In the genomic region with DNA sequence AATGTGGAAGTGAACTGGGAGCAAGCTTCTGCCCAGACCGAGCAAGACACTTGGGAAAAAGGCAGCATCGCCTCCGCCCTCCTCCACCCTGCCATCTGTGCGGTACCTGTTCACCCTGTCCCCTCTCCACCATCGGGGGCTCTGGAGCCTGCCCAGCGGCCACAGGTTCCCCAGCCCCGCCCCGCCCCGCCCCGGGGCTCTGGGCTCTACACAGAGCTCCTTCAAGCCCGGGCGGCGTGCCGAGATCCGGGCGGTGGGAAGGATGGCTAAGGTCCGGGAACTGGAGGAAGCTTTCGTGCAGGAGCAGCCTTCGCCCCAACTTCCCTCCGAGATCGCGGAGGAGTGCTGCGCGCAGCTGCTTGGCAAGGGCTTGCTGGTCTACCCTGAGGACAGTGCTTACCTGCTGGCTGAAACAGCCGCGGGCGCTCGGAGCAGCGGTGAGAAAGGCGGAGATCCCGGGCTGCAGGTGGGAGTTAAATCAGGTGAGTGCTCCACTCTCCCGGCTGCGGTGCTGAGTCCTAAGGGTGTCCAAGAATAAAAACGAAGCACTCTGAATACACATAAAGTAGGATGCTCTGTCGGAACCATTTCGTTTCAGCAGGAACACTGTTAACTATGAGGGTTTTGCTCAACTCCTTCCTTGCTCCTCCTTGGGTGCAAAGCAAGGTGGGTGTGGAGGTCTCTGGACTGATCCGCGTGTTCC, we compare ENCODE assay signal across 8 mouse cellular contexts. TPM values are rescaled to one million over a fixed set of nuclear protein-coding genes. Genes with fewer than 3 reads are reported as not detected.
DNase-seq lines count a peak whose midpoint lies in the region; ATAC-seq and TF ChIP-seq lines count a peak whose summit lies in the region.

A gene (plus strand): TSS at position 209 of the 703 bp plus-strand sequence.

- WGBS in heart, embryonic 15.5 days: 2% methylated on average over 38 of the region's 38 CpGs
- under 1% methylated on average over 38 of the region's 38 CpGs for WGBS in limb, embryonic 15.5 days
- WGBS in neural tube, embryonic 14.5 days: under 1% methylated on average over 38 of the region's 38 CpGs
- 6% methylated on average over 38 of the region's 38 CpGs for WGBS in thymus, adult 2 months

- peaks cover 26% of the 10 kb centered on the region for H3K27me3 ChIP-seq in heart, embryonic 15.5 days
- H3K27me3 ChIP-seq in limb, embryonic 15.5 days: peaks cover 24% of the 10 kb centered on the region
- peaks cover 15% of the 10 kb centered on the region for H3K27me3 ChIP-seq in neural tube, embryonic 14.5 days (ENCODE audit: control insufficient read depth, insufficient read depth, low read length)
- no peaks in the 10 kb centered on the region; the same call in 1 of the 2 replicates for H3K27me3 ChIP-seq in thymus, adult 2 months (ENCODE audit: control insufficient read depth, insufficient read depth, low read length)

- no peaks in the 10 kb centered on the region for H3K36me3 ChIP-seq in heart, embryonic 15.5 days
- no peaks in the 10 kb centered on the region for H3K36me3 ChIP-seq in limb, embryonic 15.5 days
- H3K36me3 ChIP-seq in neural tube, embryonic 14.5 days (ENCODE audit: control insufficient read depth, insufficient read depth, low read length): no peaks in the 10 kb centered on the region
- no peaks in the 10 kb centered on the region for H3K36me3 ChIP-seq in thymus, adult 2 months (ENCODE audit: control insufficient read depth, insufficient read depth, low read length)

- no peak for DNase-seq in heart, postnatal 25 days (ENCODE audit: low spot score)
- DNase-seq in brain, embryonic 14.5 days (ENCODE audit: low read depth): peak; percentile 65
- DNase-seq in gastrocnemius, adult 8-10 months (ENCODE audit: low spot score in 2 of 2): no peak
- DNase-seq in thymus, adult 2 months: no peak

- TF ChIP-seq CTCF in brain, embryonic 14.5 days (IDR thresholded peaks at IDR 0.05; ENCODE audit: borderline replicate concordance, extremely low read depth, insufficient read depth, insufficient read length): no peak
- TF ChIP-seq CTCF in thymus, adult 2 months (IDR thresholded peaks at IDR 0.05; ENCODE audit: borderline replicate concordance, control insufficient read depth, extremely low read depth, insufficient read depth, low read length, poor library complexity): no peak

- peak within 1 kb of the TSS; percentile 48 for H3K4me3 ChIP-seq in heart, embryonic 15.5 days
- H3K4me3 ChIP-seq in limb, embryonic 15.5 days: peak within 1 kb of the TSS; percentile 34
- H3K4me3 ChIP-seq in neural tube, embryonic 14.5 days (ENCODE audit: low read depth, low read length): peak within 1 kb of the TSS; percentile 42
- no peak within 1 kb of the TSS for H3K4me3 ChIP-seq in thymus, adult 2 months (ENCODE audit: control insufficient read depth, insufficient read depth, low read length)

- ATAC-seq in heart, embryonic 15.5 days (replicated peaks; ENCODE audit: insufficient number of reproducible peaks, insufficient read depth, low FRiP score, low read depth): 0 out of 2 replicates have a peak, but pooled peaks have one; percentile 35
- ATAC-seq in hematopoietic stem cell, adult 5-6 weeks (replicated peaks in 1 of 2; ENCODE audit: insufficient read depth in 1 of 2, low FRiP score in 2 of 2, low TSS enrichment in 1 of 2, low read depth in 1 of 2, poor library complexity in 2 of 2, severe bottlenecking in 2 of 2): peak; percentile 39 to 63
- ATAC-seq in limb, embryonic 15.5 days (ENCODE audit: insufficient number of reproducible peaks, low FRiP score, low TSS enrichment, low read depth): 0 out of 2 replicates have a peak, but pooled peaks have one; percentile 55
- peak; percentile 90 for ATAC-seq in neural tube, embryonic 14.5 days (ENCODE audit: low read depth)

- H3K4me1 ChIP-seq in heart, embryonic 15.5 days (replicated peaks): peaks cover 9% of the 10 kb centered on the region
- peaks cover 5% of the 10 kb centered on the region for H3K4me1 ChIP-seq in limb, embryonic 15.5 days
- H3K4me1 ChIP-seq in neural tube, embryonic 14.5 days (ENCODE audit: control insufficient read depth, insufficient read depth, low read length): no peaks in the 10 kb centered on the region
- H3K4me1 ChIP-seq in thymus, adult 2 months (replicated peaks; ENCODE audit: control insufficient read depth, insufficient read depth, low read length): no peaks in the 10 kb centered on the region

- intact Hi-C loops in heart, postnatal 25 days (cut with DNase I): no loop called here

- H3K4me2 ChIP-seq in heart, embryonic 15.5 days: peak within 1 kb of the TSS; percentile 84
- H3K4me2 ChIP-seq in limb, embryonic 15.5 days: peak within 1 kb of the TSS; percentile 62
- H3K4me2 ChIP-seq in neural tube, embryonic 14.5 days (ENCODE audit: low read depth, low read length): peak within 1 kb of the TSS; percentile 91

- no peak for TF ChIP-seq POLR2A in brain, embryonic 14.5 days (IDR thresholded peaks at IDR 0.05; ENCODE audit: borderline replicate concordance, extremely low read depth, insufficient read depth, insufficient read length, poor library complexity, severe bottlenecking)
- no peak for TF ChIP-seq POLR2A in thymus, adult 2 months (IDR thresholded peaks at IDR 0.05; ENCODE audit: control insufficient read depth, extremely low read depth, insufficient read depth, low read length, poor library complexity)

- H3K9ac ChIP-seq in heart, embryonic 15.5 days: peak within 1 kb of the TSS; percentile 31
- H3K9ac ChIP-seq in limb, embryonic 15.5 days: no peak within 1 kb of the TSS
- peak within 1 kb of the TSS; percentile 43 for H3K9ac ChIP-seq in neural tube, embryonic 14.5 days (replicated peaks; ENCODE audit: low read depth, low read length)

- no peak within 1 kb of the TSS for H3K27ac ChIP-seq in heart, embryonic 15.5 days
- H3K27ac ChIP-seq in limb, embryonic 15.5 days: no peak within 1 kb of the TSS
- H3K27ac ChIP-seq in neural tube, embryonic 14.5 days (ENCODE audit: low read depth, low read length): no peak within 1 kb of the TSS
- H3K27ac ChIP-seq in thymus, adult 2 months (ENCODE audit: control insufficient read depth, insufficient read depth, low read length): no peak within 1 kb of the TSS

- no peaks in the 10 kb centered on the region for H3K9me3 ChIP-seq in heart, embryonic 15.5 days (replicated peaks)
- H3K9me3 ChIP-seq in limb, embryonic 15.5 days: no peaks in the 10 kb centered on the region
- H3K9me3 ChIP-seq in neural tube, embryonic 14.5 days (ENCODE audit: control insufficient read depth, low read length): no peaks in the 10 kb centered on the region

RNA-seq across cellular contexts. Expression of the gene that starts here (rescaled TPM):
- not detected in 2 replicates for polyA plus RNA-seq in heart, embryonic 15.5 days (2015; fragmentation: Nextera tagmentation; extraction: Ambion mirVana)
- not detected for total RNA-seq in heart, postnatal 25 days (2021)
- not detected in 2 replicates for polyA plus RNA-seq in brain, embryonic 14.5 days (2012; rRNA removed)
- 0.69 TPM in 1 of 2 replicates, not detected in the other for total RNA-seq in hematopoietic stem cell, adult 5-6 weeks (2017)
- not detected in 2 replicates for polyA plus RNA-seq in limb, embryonic 15.5 days (2015; fragmentation: Nextera tagmentation; extraction: Ambion mirVana)
- 0.73 TPM in 1 of 2 replicates, not detected in the other for polyA plus RNA-seq in neural tube, embryonic 14.5 days (2014; fragmentation: Nextera tagmentation; extraction: Ambion mirVana)
- total RNA-seq in gastrocnemius, adult 8-10 months (2022): not detected
- polyA plus RNA-seq in thymus, adult 2 months (2012; rRNA removed): 0.09 TPM in 1 of 2 replicates, not detected in the other

Comparison
In these comparisons a context has a peak if more than half of its experiments do, and no peak if none do; other contexts are left out.
1. Peak in ATAC-seq, H3K4me3 ChIP-seq, H3K9ac ChIP-seq and H3K4me2 ChIP-seq in heart, embryonic 15.5 days; RNA of the gene not detected or under 1 TPM.
2. Peak in DNase-seq in brain, embryonic 14.5 days; RNA of the gene not detected or under 1 TPM.
3. Peak in ATAC-seq in hematopoietic stem cell, adult 5-6 weeks; RNA of the gene not detected or under 1 TPM.
4. Peak in ATAC-seq, H3K4me3 ChIP-seq and H3K4me2 ChIP-seq in limb, embryonic 15.5 days; RNA of the gene not detected or under 1 TPM.
5. Peak in ATAC-seq, H3K4me3 ChIP-seq, H3K9ac ChIP-seq and H3K4me2 ChIP-seq in neural tube, embryonic 14.5 days; RNA of the gene not detected or under 1 TPM.
6. ATAC-seq: peak in every context shown above with its lines; median percentile 90 in neural tube, embryonic 14.5 days; 55 in limb, embryonic 15.5 days; 51 in hematopoietic stem cell, adult 5-6 weeks; 35 in heart, embryonic 15.5 days.